Mouse (Mus musculus) frontal cortex, postnatal 25 days (tissue): ENCODE data around the gene Icam5.
"Not testable (repeated sequence)": the region's sequence is repeated elsewhere in the genome, so short reads cannot be mapped to it uniquely, and the experiment has no call there.

Experiments used
- DNase-seq, 2 experiments: peaks; one replicate each; pipeline ENCODE4 v3.0.0; 2022; ENCODE audit warnings: low spot score in 2 of 2

Icam5 gene

DNA sequence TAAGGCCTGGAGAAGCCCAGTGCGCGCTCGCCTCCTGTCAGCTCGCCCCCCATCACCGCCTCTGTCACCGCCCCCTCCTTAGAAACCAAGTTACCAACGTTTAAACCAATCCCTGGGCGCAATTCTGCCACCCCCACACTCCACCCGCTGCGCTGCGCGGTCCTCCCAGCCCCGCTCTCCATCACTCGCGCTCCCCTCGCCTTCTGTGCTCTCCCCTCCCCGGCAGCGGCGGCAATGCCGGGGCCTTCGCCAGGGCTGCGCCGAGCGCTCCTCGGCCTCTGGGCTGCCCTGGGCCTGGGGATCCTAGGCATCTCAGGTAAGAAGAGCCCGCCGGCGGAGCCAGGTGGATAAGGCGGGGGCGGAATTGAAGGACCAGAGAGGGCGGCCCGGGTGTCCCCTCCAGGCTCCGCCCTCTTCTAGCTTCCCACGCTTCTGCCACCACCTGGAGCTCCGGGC lies at the start of gene Icam5:
Icam5 (plus strand) TSS at position 178 of the 456 bp plus-strand sequence.
- peak in 1 of 2 experiments; percentile 65 for DNase-seq

- no peak for DNase-seq
Observed at GRCm38 (mm10) chr9:20982171-20982570, 49.7 kb upstream of the Icam5 start.

- DNase-seq, result no peak
Observed at GRCm38 (mm10) chr9:20983169-20983568, 48.7 kb upstream of the Icam5 start.

GRCm38 (mm10) chr9:20986952-20987686 lies 44.8 kb upstream of the Icam5 start:
- DNase-seq, result no peak

GRCm38 (mm10) chr9:20987953-20988352 lies 43.9 kb upstream of the Icam5 start:
- no peak for DNase-seq

DNA sequence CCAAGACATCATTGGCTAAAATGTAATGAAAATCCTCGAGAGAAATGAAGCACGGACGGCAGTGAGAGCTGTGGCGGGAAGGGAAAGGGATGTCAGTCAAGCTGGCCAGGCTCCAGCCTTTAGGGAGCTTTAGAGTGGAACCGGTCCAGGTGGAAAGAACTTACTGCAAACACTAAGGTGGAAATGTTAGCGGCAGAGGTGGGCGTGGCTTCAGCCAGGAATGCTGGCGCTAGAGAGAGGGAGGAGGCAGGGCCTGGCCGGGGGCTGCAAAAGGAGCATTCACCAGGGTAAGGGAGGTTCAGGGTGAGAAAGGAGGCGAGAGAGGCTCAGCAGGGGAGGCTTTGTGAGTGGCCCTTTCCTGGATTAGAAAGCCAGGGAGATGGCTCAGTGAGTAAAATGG lies 41.0 kb upstream of the Icam5 start:
- DNase-seq, result no peak

DNA sequence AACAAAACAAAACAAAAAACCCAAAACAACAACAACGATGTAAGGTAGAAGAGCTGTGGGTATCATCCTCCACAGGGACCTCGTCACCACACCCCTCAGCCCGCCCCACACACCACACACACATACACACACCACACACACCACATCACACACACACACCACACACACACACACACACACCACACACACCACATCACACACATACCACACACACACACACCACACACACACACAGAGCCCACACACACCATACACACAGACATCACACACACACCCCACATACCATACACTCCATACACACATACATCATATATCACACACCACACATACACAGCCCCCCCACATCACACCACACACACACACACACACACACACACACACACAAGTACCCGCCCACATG lies 40.3 kb upstream of the Icam5 start:
- DNase-seq, result no peak

DNA sequence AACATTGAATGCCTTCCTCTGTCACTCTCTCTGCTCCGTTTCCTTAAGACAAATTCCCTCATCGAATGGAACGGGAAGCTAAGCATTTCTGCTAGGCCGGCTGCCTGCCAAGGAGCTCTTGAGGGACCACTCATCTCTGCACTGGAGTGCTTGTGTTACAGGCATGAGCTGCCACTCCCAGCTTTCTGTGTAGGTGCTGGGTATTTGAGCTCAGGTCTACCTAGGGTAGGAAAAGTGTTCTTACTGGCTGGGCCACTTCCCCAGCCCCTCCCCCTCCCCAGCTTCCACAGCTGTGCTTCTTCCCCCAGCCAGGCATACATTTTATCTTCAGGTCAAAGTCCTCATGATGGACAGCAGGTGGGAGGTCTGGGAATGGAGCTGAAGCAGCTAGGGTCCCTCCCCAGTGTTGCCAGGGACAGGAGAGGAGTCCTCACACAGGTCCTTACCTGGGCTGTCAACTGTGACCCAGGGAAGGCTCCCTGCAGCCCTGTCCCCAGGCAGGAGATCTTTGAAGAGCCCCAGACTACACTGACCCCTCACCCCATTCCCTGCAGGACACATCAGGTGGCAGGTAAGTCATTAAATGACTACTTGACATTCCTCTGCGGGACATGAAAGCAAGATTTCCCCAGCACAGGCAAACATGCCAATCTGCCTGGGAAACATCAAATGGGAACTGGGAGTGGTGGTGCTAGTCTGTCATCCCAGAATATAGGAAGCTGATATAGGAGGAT lies 38.5 kb upstream of the Icam5 start:
- DNase-seq, result no peak

GRCm38 (mm10) chr9:20995069-20995468 lies 36.8 kb upstream of the Icam5 start:
- DNase-seq, result no peak

DNA sequence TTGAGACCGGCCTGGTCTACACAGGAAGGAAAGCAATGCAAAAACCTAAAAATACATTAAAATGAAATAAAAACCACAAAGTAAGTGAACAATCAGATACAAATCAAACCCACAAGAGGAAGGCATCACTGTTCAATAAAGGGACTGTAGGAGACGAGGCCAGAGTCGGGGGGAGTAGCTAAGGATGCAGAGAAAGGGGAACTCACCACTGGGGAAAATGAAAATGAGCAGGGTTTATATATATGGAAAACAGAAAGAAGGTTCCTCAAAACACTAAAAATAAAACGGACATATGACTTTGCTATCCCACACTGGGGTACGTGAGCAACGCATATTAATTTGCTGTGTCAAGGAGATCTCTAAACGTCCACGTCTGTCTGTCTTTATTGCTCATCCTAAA lies 34.8 kb upstream of the Icam5 start:
- no peak for DNase-seq

DNA sequence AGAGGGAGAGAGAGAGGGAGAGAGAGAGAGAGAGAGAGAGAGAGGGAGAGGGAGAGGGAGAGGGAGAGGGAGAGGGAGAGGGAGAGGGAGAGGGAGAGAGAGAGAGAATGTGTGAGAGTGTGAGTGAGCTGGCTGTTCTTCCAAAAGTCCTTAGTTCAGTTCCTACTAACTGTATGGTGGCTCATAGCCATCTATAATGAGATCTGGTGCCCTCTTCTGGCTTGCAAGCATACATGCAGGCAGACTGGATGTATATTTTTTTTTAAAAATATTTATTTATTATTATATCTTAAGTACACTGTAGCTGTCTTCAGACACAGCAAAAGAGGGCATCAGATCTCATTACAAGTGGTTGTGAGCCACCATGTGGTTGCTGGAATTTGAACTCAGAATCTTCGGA lies 33.5 kb upstream of the Icam5 start:
- not testable (repeated sequence) for DNase-seq

DNA sequence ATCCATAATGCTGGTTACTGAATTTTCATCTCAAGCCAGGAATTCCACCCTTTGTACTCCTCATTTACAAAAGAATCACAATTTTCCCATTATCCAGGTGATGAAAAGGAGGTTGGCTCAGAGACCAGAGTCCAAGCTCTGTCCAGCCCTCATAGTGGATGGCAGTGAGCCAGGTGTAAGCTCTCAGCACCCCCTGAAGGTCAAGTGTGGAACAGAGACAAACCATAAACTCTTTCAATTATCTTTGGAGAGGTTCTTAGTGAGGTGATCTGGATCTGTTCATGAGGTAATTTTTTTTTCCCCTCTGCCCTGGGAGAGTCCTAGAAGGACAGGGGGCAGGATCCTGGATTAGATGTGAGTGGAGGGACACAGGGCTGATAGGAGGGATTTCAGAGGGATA lies 31.1 kb upstream of the Icam5 start:
- DNase-seq, result no peak

DNA sequence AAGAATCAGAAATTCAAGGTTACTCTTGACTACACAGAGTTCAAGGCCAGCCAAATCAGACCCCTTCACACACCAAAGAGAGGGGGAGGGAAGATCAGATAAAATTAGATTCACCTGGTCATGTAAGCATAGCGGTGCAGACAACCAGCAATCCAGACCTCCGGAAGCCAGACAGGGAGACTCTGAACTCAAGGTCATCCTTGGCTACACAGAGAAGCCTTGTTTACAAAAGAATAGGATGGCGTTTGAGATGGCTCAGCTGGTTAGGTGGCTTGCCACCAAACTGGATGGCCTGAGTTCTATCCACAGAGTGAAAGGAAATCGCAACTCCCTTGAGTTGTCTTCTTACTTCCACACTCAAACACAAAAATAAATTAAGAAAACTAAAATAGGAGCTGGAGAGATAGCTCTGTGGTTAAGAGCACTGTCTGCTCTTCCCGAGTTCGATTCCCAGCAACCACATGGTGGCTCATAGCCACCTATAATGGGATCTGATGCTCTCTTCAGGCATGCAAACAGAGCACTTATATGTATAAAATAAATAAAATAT lies 30.1 kb upstream of the Icam5 start:
- no peak for DNase-seq

DNA sequence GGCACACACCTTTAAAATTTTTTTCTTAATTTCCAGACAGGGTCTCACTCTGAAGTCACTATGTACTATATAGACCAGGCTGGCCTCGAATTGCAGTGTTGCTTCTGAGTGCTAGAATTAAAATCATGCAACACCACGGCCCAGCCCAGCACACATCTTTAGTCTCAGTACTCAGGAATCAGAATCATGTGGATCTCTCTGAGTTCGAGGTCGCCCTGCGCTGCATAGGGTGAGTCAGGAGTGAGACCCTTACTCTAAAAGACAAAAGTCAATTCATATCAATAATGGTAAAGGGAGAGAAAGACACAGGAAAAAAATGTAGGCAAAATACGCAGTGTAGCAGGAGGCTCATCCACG lies 29.6 kb upstream of the Icam5 start:
- no peak for DNase-seq

- peak; percentile 77 to 89 for DNase-seq
Observed at GRCm38 (mm10) chr9:21002627-21003551, 29.0 kb upstream of the Icam5 start, which contains the start of gene Mrpl4. TSS of gene Mrpl4 (plus strand) at chr9:21002738.

- DNase-seq, result no peak
Observed at GRCm38 (mm10) chr9:21007313-21007952, 24.4 kb upstream of the Icam5 start.

- DNase-seq, result no peak
Observed at GRCm38 (mm10) chr9:21008007-21008406, 23.9 kb upstream of the Icam5 start.

GRCm38 (mm10) chr9:21010362-21010761 lies 21.5 kb upstream of the Icam5 start:
- DNase-seq, result no peak

DNA sequence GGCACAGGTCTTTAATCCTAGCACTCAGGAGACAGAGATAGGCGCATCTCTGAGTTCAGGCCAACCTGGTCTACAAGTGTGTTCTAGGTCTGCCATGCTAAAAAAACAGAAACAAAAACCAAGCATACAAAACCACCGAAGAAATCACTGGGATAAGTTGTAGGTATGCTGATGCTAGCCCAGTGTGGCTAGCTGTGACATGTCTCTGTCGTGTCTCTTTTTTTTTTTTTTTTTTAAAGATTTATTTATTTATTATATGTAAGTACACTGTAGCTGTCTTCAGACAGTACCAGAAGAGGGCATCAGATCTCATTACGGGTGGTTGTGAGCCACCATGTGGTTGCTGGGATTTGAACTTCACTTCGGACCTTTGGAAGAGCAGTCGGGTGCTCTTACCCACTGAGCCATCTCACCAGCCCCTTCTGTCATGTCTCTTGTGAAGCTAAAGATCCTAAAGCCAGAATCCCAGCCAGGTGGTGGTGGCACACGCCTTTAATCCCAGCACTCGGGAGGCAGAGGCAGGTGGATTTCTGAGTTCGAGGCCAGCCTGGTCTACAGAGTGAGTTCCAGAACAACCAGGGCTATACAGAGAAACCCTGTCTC lies 20.8 kb upstream of the Icam5 start:
- not testable (repeated sequence) for DNase-seq

DNA sequence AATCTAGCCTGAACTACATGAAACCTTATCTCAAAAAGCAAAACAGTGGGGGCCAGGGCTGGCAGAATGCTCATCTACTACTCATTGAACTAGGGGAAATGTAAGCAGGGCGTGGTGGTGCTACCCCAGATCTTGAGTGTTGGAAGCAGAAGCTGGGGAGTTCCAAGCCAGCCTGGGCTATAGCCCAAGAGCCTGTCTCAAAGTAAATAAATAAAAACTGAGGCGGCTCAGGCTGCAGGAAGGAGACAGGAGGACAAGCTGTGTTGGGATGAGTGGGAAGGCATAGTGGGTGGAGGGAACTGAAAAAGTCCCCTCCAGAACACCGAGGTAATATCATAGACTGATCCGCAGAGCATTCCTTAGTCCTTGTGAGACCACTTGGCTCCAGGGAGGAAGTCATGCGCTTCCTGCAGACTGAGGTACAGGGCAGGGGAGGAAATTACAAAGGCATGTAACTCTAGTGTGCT lies 20.0 kb upstream of the Icam5 start:
- no peak for DNase-seq

DNA sequence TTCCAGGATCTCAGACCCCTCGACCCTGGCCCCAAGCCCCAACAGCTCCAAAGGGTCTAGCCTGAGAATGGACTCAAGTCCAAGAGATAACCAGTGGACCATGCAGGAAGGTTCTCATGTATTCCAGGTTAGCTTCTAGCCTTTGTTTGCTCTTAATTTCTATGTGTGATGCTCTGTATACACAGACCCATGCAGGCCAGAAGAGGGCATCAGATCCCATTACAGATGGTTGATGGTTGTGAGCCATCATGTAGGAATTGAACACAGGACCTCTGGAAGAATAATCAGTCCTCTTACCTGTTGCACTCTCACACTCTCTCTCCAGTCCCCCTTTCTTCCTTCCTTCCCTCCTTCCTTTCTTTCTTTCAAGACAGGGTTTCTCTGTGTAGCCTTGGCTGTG lies 19.5 kb upstream of the Icam5 start:
- no peak for DNase-seq
